Mouse (Mus musculus): ENCODE results near the gene Aqp1. TPM values are rescaled to one million over a fixed set of nuclear protein-coding genes. Genes with fewer than 3 reads are reported as not detected.
A peak's percentile ranks its signal among the peaks of the same experiment; 100 is the strongest.

The Aqp1 gene
- total RNA-seq, 2 experiments from 2014 or later = 0.39 to 0.72 TPM

DNA sequence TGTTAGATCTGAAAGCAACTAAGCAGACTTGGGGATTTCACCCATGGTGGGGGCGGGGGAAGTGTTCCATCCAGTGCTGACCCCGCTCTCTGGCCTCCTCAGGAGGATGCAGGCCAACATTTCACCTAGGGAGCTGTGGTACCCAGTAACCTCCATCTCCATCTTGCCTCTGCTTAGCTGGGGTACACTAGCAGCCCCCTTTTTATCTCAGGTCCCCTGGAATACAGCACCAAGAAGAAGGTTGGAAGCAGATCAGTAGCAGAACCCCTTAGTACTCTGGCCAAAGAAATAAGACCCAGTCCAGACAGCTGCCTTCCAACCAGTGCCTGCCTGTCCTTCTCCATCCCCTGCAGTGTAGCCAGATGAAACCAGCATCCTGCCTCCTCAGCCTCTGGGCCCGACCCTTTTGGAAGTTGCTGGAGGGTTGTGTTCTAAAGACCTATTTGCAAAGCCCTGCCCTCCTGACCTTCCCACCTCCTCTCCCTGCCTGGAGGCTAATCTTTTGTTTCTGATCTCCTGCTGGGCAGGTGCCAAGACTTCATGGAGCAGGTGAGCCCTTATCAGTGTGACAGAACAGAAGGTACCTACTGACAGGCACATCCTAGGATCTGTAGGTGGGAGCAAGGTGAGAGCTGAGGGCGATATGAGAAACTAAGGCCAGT is 18.4 kb downstream of the Aqp1 start:
- DNase-seq (ENCODE audit: low spot score in 2 of 2) = no peak
- Histone ChIP-seq H3K27ac (no peak overlapping the region), H3K4me3 (no peak overlapping the region)
- TF ChIP-seq CTCF (conservative IDR thresholded peaks at IDR 0.05) = no peak

DNA sequence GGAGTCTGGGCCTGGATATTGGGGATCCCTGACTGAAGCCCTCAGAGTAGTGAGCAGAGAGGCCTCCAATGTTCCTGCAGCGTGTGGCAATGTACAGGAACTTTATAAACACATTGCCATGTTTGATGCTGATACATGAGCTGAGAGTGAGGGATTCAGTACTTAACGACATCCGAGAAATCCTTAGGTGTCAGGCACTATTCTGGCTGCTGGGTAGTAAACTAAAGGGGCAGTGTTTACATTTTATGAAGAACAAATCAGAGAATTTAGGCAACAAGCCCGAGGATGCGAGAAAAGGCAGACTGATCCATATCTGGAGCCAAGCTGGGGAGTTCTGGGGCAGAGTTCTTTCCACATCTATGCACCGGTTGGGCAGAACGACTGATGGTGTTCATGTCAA is 19.3 kb downstream of the Aqp1 start:
- Histone ChIP-seq H3K27ac (no peak overlapping the region), H3K4me3 (no peak overlapping the region)
- no peak for DNase-seq (ENCODE audit: low spot score in 2 of 2)
- no peak for TF ChIP-seq CTCF (conservative IDR thresholded peaks at IDR 0.05)

DNA sequence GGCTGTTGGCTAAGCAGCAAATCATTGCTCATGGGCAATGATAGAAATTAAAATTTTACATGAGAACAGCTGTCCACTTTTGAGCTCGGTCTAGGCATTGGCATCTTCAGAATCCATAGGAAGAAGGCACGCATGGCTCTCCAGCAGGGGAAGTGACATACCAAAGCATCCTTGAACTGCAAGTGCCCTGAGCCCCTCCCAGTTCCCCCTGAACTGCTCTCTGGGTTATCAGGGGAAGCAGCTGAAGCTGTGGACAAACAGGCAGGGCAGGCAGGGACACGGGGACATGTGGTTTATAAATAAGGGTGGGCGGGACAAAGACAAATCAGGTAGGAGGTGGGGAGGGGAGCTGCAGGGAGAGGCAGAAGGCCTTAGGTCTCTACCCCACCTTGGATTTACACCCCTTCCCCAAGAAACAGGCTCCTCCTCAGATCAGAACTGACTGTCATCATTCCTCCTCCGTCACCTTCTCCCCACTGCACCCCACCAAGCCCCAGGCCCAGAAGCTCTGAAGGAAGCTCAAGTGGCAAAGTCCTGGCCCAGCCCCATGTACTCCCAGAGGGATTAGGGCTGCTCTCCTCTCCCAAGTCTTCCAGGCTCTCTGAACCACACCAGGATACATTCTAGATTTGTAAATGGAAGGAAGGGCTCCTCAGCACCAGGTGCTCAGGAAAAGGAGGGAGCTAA is 19.9 kb downstream of the Aqp1 start:
- no peak overlapping the region for H3K4me3 ChIP-seq
- DNase-seq (ENCODE audit: low spot score in 2 of 2) = no peak
- TF ChIP-seq CTCF (conservative IDR thresholded peaks at IDR 0.05) = no peak
- no peak overlapping the region for H3K27ac ChIP-seq

DNA sequence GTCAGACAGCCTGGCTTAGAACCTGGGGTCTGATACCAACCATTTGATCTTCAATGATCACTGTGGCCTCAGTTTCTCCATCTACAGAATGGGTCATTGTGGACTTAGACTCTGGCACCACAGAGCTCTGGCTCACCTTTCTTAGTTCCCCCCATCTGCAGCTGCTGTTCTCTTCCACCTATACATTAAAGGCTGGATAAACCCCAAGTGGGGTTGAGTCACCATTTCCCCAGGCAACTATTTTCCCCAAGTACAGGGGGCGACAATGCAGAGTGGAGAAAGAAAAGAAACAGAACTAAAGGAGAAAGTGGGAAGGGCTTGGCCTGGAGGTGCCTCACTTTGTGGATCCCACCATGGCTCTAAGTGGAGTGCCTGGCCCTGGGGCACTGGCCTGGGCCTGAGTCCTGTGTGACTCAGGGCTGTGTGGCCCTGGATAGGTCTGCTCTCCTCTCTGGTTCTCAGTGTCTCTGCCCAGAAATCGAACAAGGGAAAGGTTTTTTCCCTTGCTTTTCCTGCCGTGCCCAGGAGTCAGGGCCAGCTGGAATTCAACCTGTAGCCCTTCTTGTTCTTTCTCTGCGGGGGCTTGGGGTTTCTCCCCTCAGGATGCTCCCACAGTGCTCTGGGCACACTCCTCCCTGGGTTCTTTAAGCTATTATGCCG is 20.9 kb downstream of the Aqp1 start:
- H3K27ac ChIP-seq = no peak overlapping the region
- no peak for DNase-seq (ENCODE audit: low spot score in 2 of 2)
- no peak for TF ChIP-seq CTCF (conservative IDR thresholded peaks at IDR 0.05)
- no peak overlapping the region for H3K4me3 ChIP-seq

DNA sequence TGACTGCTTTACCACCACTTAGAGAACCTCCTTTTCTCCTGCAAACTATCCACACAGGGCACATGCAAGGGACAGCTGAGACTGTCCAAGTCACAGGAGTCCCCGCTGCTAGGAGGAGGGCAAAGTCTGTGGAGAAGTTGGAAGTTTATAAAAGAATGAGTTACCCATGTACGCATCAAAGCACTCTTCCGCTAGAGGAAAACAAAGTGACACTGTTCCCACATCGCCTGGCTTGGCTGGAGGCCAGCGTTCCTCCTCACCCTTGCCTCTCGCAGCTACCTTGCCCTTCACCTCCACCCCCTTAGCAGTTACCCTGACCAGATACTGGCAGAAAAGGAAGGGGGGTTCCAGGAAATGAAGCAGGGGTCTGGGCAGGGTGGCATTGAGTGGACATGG is 21.4 kb downstream of the Aqp1 start:
- DNase-seq (ENCODE audit: low spot score in 2 of 2) = no peak
- no peak overlapping the region for H3K4me3 ChIP-seq
- no peak for TF ChIP-seq CTCF (conservative IDR thresholded peaks at IDR 0.05)
- H3K27ac ChIP-seq = no peak overlapping the region

DNA sequence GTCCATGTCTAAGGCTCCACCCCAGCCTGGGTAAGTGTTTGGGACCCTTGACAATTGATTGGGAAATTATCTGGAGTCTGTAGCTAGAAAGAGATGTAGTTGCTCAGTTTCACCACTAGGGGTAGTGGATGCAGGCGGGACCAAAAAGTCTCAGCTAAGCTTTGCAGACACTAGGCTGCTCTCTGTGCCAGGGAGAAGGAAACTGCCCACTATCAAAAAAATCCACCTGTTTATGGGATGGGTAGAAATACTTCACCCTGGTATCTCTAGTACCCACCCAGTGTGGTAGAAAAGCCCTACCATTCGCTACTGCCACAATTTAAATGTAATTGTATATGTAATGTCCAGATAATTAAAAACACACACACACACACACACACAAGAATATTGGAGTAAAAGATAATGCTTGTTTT is 22.5 kb downstream of the Aqp1 start:
- no peak overlapping the region for H3K27ac ChIP-seq

DNA sequence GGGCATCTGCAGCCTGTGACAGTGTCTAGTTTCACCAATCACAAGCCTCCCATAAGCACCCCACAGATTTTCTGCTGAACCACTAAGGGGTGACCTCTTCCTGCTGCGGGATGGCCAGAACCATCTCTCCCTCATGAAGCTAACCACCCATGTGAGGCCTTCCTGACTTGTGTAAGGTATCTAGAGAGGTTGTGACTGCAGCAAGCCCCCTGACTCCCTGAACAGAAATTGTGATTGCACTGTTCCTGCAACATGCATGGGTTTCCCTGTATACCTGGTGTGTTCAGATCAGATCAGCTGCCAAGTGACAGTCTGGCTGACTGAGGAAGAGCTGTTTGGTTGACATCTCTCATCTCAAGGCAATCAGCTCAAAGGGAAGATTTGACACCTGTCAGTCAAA is 26.4 kb downstream of the Aqp1 start:
- TF ChIP-seq CTCF (conservative IDR thresholded peaks at IDR 0.05) = no peak
- no peak overlapping the region for H3K27ac ChIP-seq
- H3K4me3 ChIP-seq = no peak overlapping the region
- DNase-seq (ENCODE audit: low spot score in 2 of 2) = no peak

More for the DNA sequence above, 22.5 kb downstream of the Aqp1 start:
- peak; percentile 85 for TF ChIP-seq CTCF (conservative IDR thresholded peaks at IDR 0.05)
- no peak overlapping the region for H3K4me3 ChIP-seq
- DNase-seq (ENCODE audit: low spot score in 2 of 2) = no peak

DNA sequence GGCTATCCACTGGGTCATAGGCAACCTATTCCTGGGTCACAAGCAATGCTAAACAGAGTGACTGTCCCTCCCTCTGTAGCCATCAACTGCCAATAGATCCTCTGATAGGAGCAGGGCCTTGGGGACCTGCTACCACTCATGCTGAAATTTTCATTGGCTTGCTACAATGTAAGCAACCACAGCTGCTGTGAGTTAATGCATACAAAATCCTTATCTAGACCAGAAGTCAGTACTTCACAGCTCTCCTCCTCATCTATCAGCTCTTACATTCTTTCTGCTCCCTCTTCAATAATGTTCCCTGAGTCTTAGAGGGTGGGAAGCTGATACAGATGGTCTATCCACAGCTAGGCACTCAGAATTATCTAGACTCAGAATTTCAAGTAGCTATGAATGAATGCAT is 30.9 kb downstream of the Aqp1 start:
- DNase-seq (ENCODE audit: low spot score in 2 of 2) = peak in 1 of 2 experiments; percentile 23
- TF ChIP-seq CTCF (conservative IDR thresholded peaks at IDR 0.05) = no peak

DNA sequence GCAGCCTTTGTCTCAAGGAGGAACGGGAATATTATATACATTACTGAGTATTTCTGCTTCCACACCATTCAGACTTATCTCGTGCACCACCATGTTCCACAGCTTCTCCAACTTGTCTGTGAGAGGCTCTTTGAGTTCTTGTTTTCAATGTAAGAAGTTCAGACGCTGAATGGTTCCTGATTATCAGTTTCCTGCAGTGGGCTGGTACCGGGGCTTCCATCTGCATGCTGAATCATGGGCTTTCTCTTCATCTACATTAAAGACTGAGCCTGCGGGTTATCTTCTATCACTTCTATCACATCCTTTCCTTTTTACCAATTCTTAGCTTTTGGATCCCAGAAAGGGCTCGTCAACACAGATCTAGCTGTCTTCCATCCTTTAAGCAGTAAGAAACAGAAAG is 34.6 kb downstream of the Aqp1 start:
- Histone ChIP-seq H3K27ac (no peak overlapping the region), H3K4me3 (no peak overlapping the region)
- DNase-seq (ENCODE audit: low spot score in 2 of 2) = no peak
- TF ChIP-seq CTCF (conservative IDR thresholded peaks at IDR 0.05) = no peak

More for the DNA sequence above, 30.9 kb downstream of the Aqp1 start:
- Histone ChIP-seq H3K4me3 (no peak overlapping the region), H3K27ac (no peak overlapping the region)

DNA sequence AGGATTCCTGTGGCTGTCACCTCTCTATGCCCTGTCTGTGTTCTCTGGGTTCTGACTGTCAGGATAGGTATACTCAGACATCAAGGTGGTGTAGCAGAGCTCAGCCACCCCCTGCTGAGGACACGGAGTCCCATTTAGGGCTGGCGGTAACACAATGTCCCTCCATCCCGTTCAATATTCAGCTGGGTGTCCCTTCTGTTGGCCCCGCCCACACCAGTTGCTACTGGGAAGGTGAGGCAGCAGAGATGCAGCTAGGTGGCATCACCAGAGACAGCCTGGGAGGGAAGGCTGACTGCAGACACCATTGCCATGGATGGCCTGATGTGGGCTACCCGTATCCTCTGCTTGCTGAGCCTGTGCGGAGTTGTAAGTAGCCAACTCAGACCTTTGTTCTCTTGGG is 39.8 kb downstream of the Aqp1 start, which contains the start of gene Ghrhr:
Gene Ghrhr, plus strand, starts transcription at position 220 of the 400 bp plus-strand sequence.
- no peak for DNase-seq (ENCODE audit: low spot score in 2 of 2)
- Histone ChIP-seq H3K4me3 (no peak within 1 kb of the TSS), H3K27ac (no peak within 1 kb of the TSS)
- TF ChIP-seq CTCF (conservative IDR thresholded peaks at IDR 0.05) = no peak

DNA sequence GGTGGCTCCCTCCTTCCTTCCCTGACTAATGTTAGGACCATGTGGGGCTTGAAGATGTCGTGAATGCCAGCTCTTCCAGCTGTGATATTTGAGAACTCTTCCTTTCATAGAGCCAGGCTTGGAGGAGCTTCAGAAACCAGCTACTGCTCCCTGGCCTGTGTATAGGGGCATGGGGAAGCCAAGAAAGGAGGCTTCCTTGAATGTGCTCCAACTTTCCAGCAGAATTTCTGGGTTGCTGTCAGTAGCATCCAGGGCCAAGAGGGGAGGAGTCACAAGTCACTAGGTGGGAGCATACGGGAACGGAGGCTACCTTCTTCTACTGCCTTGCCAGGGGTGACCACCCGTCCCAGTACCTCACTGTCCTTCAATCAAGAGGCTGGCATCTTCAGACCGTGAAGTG is 40.3 kb downstream of the Aqp1 start:
- no peak for TF ChIP-seq CTCF (conservative IDR thresholded peaks at IDR 0.05)

DNA sequence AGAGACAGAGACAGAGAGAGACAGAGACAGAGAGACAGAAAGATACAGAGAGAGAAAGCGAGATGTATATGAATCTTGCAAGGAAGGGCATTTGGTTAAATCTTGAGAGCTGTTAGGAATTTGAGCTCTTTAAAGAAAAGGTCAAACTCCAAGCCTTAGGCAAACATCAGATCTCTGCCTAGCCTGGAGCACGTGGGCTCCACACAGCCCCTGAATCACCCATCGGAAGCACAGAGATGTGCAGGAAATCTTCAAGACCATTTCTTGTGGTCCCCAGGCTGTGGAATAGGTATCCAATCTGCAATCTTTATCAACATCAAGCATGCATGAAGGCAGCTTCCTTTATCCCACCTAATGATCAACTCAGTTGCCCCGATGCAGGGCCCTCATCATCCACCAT is 41.2 kb downstream of the Aqp1 start:
- DNase-seq (ENCODE audit: low spot score in 2 of 2) = no peak
- no peak overlapping the region for H3K4me3 ChIP-seq
- no peak for TF ChIP-seq CTCF (conservative IDR thresholded peaks at IDR 0.05)
- no peak overlapping the region for H3K27ac ChIP-seq

More for the DNA sequence above, 40.3 kb downstream of the Aqp1 start:
- no peak for DNase-seq (ENCODE audit: low spot score in 2 of 2)
- no peak overlapping the region for H3K27ac ChIP-seq
- H3K4me3 ChIP-seq = no peak overlapping the region

DNA sequence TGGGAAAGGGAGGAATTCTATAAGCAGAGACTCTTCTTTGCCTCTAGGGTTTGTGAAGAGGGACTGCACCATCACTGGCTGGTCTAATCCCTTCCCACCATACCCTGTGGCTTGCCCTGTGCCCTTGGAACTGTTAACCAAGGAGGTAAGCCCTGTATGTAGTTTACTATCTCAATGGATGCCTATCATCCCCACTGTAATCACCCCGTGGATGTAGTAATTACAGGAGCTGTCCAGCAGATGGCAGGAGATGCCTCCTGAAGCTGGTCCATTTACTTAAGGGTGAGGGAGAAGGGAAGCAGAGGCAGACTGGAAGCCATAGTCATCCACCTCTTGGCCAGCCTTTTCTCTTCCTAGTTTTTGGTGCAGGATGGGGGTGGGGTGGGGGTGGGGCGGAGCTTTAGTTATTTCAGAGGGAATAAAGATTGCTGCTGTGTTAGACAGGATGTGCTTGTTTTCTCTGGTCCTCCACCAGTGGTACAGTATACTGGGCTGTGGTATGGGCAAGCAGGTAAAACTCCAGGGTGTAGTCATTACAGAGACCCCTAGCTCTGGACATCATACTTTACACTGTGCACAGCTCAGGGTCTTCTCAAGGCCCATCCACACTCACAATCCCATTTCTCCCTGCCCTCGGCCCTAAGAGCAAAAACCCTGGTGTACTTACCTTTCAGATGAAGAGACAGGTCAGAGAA is 43.6 kb downstream of the Aqp1 start:
- peak; percentile 81 for TF ChIP-seq CTCF (conservative IDR thresholded peaks at IDR 0.05)
- DNase-seq (ENCODE audit: low spot score in 2 of 2) = peak; percentile 42 to 69
- Histone ChIP-seq H3K27ac (no peak overlapping the region), H3K4me3 (no peak overlapping the region)
